ENCODE assay signal across 15 mouse cellular contexts in the genomic region with DNA sequence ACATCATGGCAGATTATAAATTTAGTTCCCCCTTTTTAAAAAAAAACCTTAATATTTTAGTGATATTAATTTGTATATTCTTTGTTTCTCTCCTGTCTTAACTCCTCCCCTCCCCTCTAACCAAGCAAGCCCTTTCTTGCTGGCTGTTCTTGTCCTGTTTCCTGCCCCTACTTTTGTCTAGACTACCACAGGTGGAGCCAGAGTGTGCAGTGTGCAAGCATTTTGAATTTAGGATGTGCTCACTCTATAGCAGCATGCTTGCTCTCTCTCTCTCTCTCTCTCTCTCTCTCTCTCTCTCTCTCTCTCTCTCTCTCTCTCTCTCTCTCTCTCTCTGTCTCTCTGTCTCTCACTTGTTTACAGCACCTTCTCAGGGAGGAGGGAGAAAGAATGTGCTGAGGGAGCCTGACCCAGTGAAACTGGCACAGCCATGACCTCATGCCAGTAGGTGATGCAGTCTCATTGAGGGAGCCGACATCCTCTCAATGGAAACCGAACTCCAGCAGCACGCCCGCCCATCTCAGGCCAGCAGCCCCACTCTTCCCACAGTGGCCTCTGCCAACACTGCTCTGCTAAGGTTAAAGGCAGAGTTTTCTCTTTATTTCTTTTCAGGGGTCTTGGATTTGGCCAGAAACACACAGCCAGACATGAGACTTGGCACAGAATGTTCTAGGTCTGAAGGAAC. TPM values are rescaled to one million over a fixed set of nuclear protein-coding genes. Genes with fewer than 3 reads are reported as not detected.
A peak's percentile ranks its signal among the peaks of the same experiment; 100 is the strongest.
DNase-seq lines count a peak whose midpoint lies in the region; ATAC-seq and TF ChIP-seq lines count a peak whose summit lies in the region.
"Had no signal": no experiment of that assay in that cellular context is flagged by ENCODE, and none has a peak within 500 bp of the region (broad histone marks: within the 10 kb centered on the region; RNA-seq: fewer than 3 reads in every experiment).

No protein-coding gene starts in this region.

- no peaks in the 10 kb centered on the region for H3K27me3 ChIP-seq in forebrain, embryonic 12.5 days
- H3K27me3 ChIP-seq in midbrain, embryonic 11.5 days (ENCODE audit: control insufficient read depth, insufficient read depth, low read length) = no peaks in the 10 kb centered on the region
- H3K27me3 ChIP-seq: embryonic facial prominence, embryonic 12.5 days had no signal

- H3K36me3 ChIP-seq in forebrain, embryonic 12.5 days (replicated peaks) = peaks cover 3% of the 10 kb centered on the region; the same call in 1 of the 2 replicates
- no peaks in the 10 kb centered on the region for H3K36me3 ChIP-seq in midbrain, embryonic 11.5 days (ENCODE audit: control insufficient read depth, insufficient read depth, low read length)
- H3K36me3 ChIP-seq: embryonic facial prominence, embryonic 12.5 days; G1E; liver, embryonic 12.5 days had no signal

- DNase-seq in A20 (ENCODE audit: low read depth, low spot score) = peak; percentile 11
- peak; percentile 82 for DNase-seq in brain, embryonic 14.5 days (ENCODE audit: low read depth)
- peak; percentile 81 for DNase-seq in midbrain, embryonic 11.5 days (ENCODE audit: low spot score, missing footprints)
- DNase-seq in heart, postnatal 36 days = no peak
- no peak for DNase-seq in lung, adult 18-20 months
- DNase-seq in heart, adult 9 months (ENCODE audit: low spot score in 2 of 2) = no peak
- DNase-seq in lung, postnatal 36 days = no peak
- DNase-seq: adrenal gland, postnatal 14 days; heart, postnatal 14 days; spleen, adult 18-20 months; thymus, postnatal 36 days had no signal

- H3K4me3 ChIP-seq in forebrain, embryonic 12.5 days (replicated peaks) = peak overlapping the region; percentile 78
- H3K4me3 ChIP-seq in midbrain, embryonic 11.5 days (ENCODE audit: low read depth, low read length) = peak overlapping the region; percentile 72; the same call in 1 of the 2 replicates
- H3K4me3 ChIP-seq: embryonic facial prominence, embryonic 12.5 days; liver, embryonic 12.5 days had no signal

- H3K4me2 ChIP-seq in forebrain, embryonic 12.5 days = peak overlapping the region; percentile 67
- H3K4me2 ChIP-seq in midbrain, embryonic 11.5 days = peak overlapping the region; percentile 80; the same call in 1 of the 2 replicates
- H3K4me2 ChIP-seq: liver, embryonic 12.5 days had no signal

- intact Hi-C loops in heart, postnatal 36 days (cut with DNase I) = no loop called here

- WGBS in forebrain, embryonic 12.5 days = 28% methylated on average over 4 of the region's 4 CpGs
- 59% methylated on average over 4 of the region's 4 CpGs for WGBS in midbrain, embryonic 11.5 days

- no peak for TF ChIP-seq POLR2A in brain, embryonic 14.5 days (IDR thresholded peaks at IDR 0.05; ENCODE audit: borderline replicate concordance, extremely low read depth, insufficient read depth, insufficient read length, poor library complexity, severe bottlenecking)

- peak overlapping the region; percentile 44 for H3K27ac ChIP-seq in forebrain, embryonic 12.5 days
- no peak overlapping the region for H3K27ac ChIP-seq in midbrain, embryonic 11.5 days (ENCODE audit: low read depth, low read length)
- H3K27ac ChIP-seq: embryonic facial prominence, embryonic 12.5 days; liver, embryonic 12.5 days had no signal

- no peak for ATAC-seq in forebrain, embryonic 12.5 days (ENCODE audit: low FRiP score)
- ATAC-seq in midbrain, embryonic 11.5 days (ENCODE audit: low FRiP score) = no peak
- ATAC-seq: liver, embryonic 12.5 days had no signal

- H3K4me1 ChIP-seq in forebrain, embryonic 12.5 days = peaks cover 29% of the 10 kb centered on the region
- H3K4me1 ChIP-seq in midbrain, embryonic 11.5 days (ENCODE audit: control insufficient read depth, insufficient read depth, low read length) = no peaks in the 10 kb centered on the region; the same call in none of the 2 replicates
- H3K4me1 ChIP-seq: embryonic facial prominence, embryonic 12.5 days had no signal

- H3K9me3 ChIP-seq in forebrain, embryonic 12.5 days = no peaks in the 10 kb centered on the region
- no peaks in the 10 kb centered on the region for H3K9me3 ChIP-seq in midbrain, embryonic 11.5 days (ENCODE audit: control insufficient read depth, low read length)
- H3K9me3 ChIP-seq: embryonic facial prominence, embryonic 12.5 days; liver, embryonic 12.5 days had no signal

- peak; percentile 15; the same call in 1 of the 2 replicates for TF ChIP-seq CTCF in brain, embryonic 14.5 days (IDR thresholded peaks at IDR 0.05; ENCODE audit: borderline replicate concordance, extremely low read depth, insufficient read depth, insufficient read length)

- peak overlapping the region; percentile 48 for H3K9ac ChIP-seq in forebrain, embryonic 12.5 days
- no peak overlapping the region for H3K9ac ChIP-seq in midbrain, embryonic 11.5 days (ENCODE audit: low read length)
- H3K9ac ChIP-seq: embryonic facial prominence, embryonic 12.5 days; liver, embryonic 12.5 days had no signal

RNA-seq across cellular contexts. Expression of gene Map2, which starts 2.6 kb away (rescaled TPM):
- 366 and 500 TPM in 2 replicates for polyA plus RNA-seq in brain, embryonic 14.5 days (2012; rRNA removed)
- polyA plus RNA-seq in forebrain, embryonic 12.5 days (2016; fragmentation: Nextera tagmentation; extraction: Ambion mirVana) = 339 and 369 TPM in 2 replicates
- polyA plus RNA-seq in midbrain, embryonic 11.5 days (2014; fragmentation: Nextera tagmentation; extraction: Ambion mirVana) = 194 and 213 TPM in 2 replicates
- 1 to 10 TPM; 3.0 to 3.6 TPM for total RNA-seq in heart, postnatal 36 days (2021)
- polyA plus RNA-seq: G1E had no signal

Comparison
In these comparisons a context has a peak if more than half of its experiments do, and no peak if none do; other contexts are left out.
1. DNase-seq: peak in A20 (single experiment), brain, embryonic 14.5 days (single experiment) and midbrain, embryonic 11.5 days (single experiment); none in heart, postnatal 36 days (0 of 2), lung, adult 18-20 months (0 of 2), heart, adult 9 months (0 of 2) and lung, postnatal 36 days (single experiment).